Comparison of ENCODE assay signal across 8 mouse cellular contexts in the genomic region with DNA sequence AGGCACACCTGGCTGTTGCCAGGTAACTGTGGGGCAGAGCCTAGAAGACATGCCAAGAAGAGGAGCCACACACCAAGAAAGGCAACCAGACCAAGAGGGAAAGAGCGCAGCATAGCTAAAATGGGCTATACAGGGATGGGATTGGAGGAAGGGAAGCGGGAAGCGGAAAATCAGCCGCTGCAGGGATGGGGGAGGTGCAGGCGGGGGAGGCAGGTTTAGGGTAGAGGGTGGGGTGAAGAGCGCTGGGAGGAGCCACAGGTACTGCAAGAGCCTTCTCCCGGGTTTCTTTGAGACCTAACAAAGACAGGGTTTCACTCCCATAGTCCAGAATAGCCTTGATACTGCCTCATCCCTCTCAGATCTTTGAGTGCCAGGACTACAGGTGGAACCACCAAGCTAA. TPM values are rescaled to one million over a fixed set of nuclear protein-coding genes. Genes with fewer than 3 reads are reported as not detected.
DNase-seq lines count a peak whose midpoint lies in the region; ATAC-seq and TF ChIP-seq lines count a peak whose summit lies in the region.

No protein-coding gene starts in this region.

- no peak for TF ChIP-seq EP300 in heart, postnatal 0 days (IDR thresholded peaks at IDR 0.05; ENCODE audit: low read depth)

- no peaks in the 10 kb centered on the region for H3K9me3 ChIP-seq in heart, postnatal 0 days (replicated peaks; ENCODE audit: control insufficient read depth, low read length)
- no peaks in the 10 kb centered on the region for H3K9me3 ChIP-seq in embryonic facial prominence, embryonic 10.5 days
- H3K9me3 ChIP-seq in limb, embryonic 10.5 days (replicated peaks): no peaks in the 10 kb centered on the region
- no peaks in the 10 kb centered on the region for H3K9me3 ChIP-seq in neural tube, embryonic 13.5 days

- peaks cover 3% of the 10 kb centered on the region; the same call in 1 of the 2 replicates for H3K4me1 ChIP-seq in heart, postnatal 0 days (ENCODE audit: control insufficient read depth, insufficient read depth)
- H3K4me1 ChIP-seq in embryonic facial prominence, embryonic 10.5 days: peaks cover 9% of the 10 kb centered on the region
- peaks cover 15% of the 10 kb centered on the region for H3K4me1 ChIP-seq in limb, embryonic 10.5 days
- H3K4me1 ChIP-seq in neural tube, embryonic 13.5 days (replicated peaks): 0 out of 2 replicates have a peak, but pooled peaks cover 4% of the 10 kb centered on the region

- TF ChIP-seq CTCF in heart, postnatal 0 days (IDR thresholded peaks at IDR 0.05; ENCODE audit: low read depth): no peak

- DNase-seq in heart, postnatal 0 days (ENCODE audit: low spot score): no peak
- no peak for DNase-seq in heart, adult 11 months
- peak; percentile 52 for DNase-seq in embryonic facial prominence, embryonic 10.5 days (ENCODE audit: low spot score)
- DNase-seq in limb, embryonic 10.5 days (ENCODE audit: low spot score): peak; percentile 36
- no peak for DNase-seq in gastrocnemius, postnatal 10 days
- no peak for DNase-seq in layer of hippocampus, postnatal 10 days (ENCODE audit: low spot score in 2 of 2)

- H3K9ac ChIP-seq in heart, postnatal 0 days (replicated peaks; ENCODE audit: low read depth, low read length): no peak overlapping the region
- H3K9ac ChIP-seq in neural tube, embryonic 13.5 days: no peak overlapping the region

- no peak overlapping the region for H3K4me3 ChIP-seq in heart, postnatal 0 days (ENCODE audit: low read depth, low read length)
- peak overlapping the region; percentile 38 for H3K4me3 ChIP-seq in embryonic facial prominence, embryonic 10.5 days
- peak overlapping the region; percentile 25; the same call in 1 of the 2 replicates for H3K4me3 ChIP-seq in limb, embryonic 10.5 days
- no peak overlapping the region for H3K4me3 ChIP-seq in neural tube, embryonic 13.5 days

- 15% methylated on average over 7 of the region's 7 CpGs for WGBS in heart, postnatal 0 days
- WGBS in embryonic facial prominence, embryonic 10.5 days: 4% methylated on average over 7 of the region's 7 CpGs
- WGBS in limb, embryonic 10.5 days: 3% methylated on average over 7 of the region's 7 CpGs
- 7% methylated on average over 7 of the region's 7 CpGs for WGBS in neural tube, embryonic 13.5 days

- ATAC-seq in heart, postnatal 0 days (ENCODE audit: insufficient read depth, low read depth): no peak
- no peak for ATAC-seq in neural tube, embryonic 13.5 days (ENCODE audit: low read depth)
- ATAC-seq in megakaryocyte, adult 5-6 weeks (ENCODE audit: poor library complexity, severe bottlenecking): no peak

- H3K4me2 ChIP-seq in heart, postnatal 0 days (ENCODE audit: low read depth, low read length): peak overlapping the region; percentile 15; the same call in 1 of the 2 replicates
- H3K4me2 ChIP-seq in neural tube, embryonic 13.5 days: peak overlapping the region; percentile 34

- no peaks in the 10 kb centered on the region for H3K27me3 ChIP-seq in heart, postnatal 0 days (ENCODE audit: control insufficient read depth, insufficient read depth, low read length)
- peaks cover 14% of the 10 kb centered on the region for H3K27me3 ChIP-seq in embryonic facial prominence, embryonic 10.5 days (replicated peaks; ENCODE audit: low read depth, poor library complexity, severe bottlenecking)
- peaks cover 20% of the 10 kb centered on the region; the same call in 1 of the 2 replicates for H3K27me3 ChIP-seq in limb, embryonic 10.5 days (ENCODE audit: low read depth, poor library complexity, severe bottlenecking)
- no peaks in the 10 kb centered on the region for H3K27me3 ChIP-seq in neural tube, embryonic 13.5 days

- H3K27ac ChIP-seq in heart, postnatal 0 days (ENCODE audit: low read depth): no peak overlapping the region
- H3K27ac ChIP-seq in embryonic facial prominence, embryonic 10.5 days (replicated peaks): no peak overlapping the region; the same call in 1 of the 2 replicates
- H3K27ac ChIP-seq in limb, embryonic 10.5 days: no peak overlapping the region
- H3K27ac ChIP-seq in neural tube, embryonic 13.5 days (replicated peaks): no peak overlapping the region

- no peaks in the 10 kb centered on the region for H3K36me3 ChIP-seq in heart, postnatal 0 days (replicated peaks; ENCODE audit: control insufficient read depth, insufficient read depth, low read length)
- no peaks in the 10 kb centered on the region for H3K36me3 ChIP-seq in embryonic facial prominence, embryonic 10.5 days (replicated peaks)
- H3K36me3 ChIP-seq in limb, embryonic 10.5 days: no peaks in the 10 kb centered on the region
- H3K36me3 ChIP-seq in neural tube, embryonic 13.5 days: no peaks in the 10 kb centered on the region

RNA-seq across cellular contexts. Expression of a gene that starts 22.4 kb away (rescaled TPM):
- total RNA-seq in heart, postnatal 0 days (2014; rRNA removed; ENCODE audit: low replicate concordance): 227 and 333 TPM in 2 replicates
- polyA plus RNA-seq in heart, postnatal 0 days (2015; fragmentation: Nextera tagmentation; extraction: Ambion mirVana): 204 and 275 TPM in 2 replicates
- polyA plus RNA-seq in embryonic facial prominence, embryonic 10.5 days (2016; fragmentation: Nextera tagmentation; extraction: Ambion mirVana): 477 and 521 TPM in 2 replicates
- polyA plus RNA-seq in limb, embryonic 10.5 days (2016; fragmentation: Nextera tagmentation; extraction: Ambion mirVana): 411 and 501 TPM in 2 replicates
- polyA plus RNA-seq in neural tube, embryonic 13.5 days (2015; fragmentation: Nextera tagmentation; extraction: Ambion mirVana): 427 and 477 TPM in 2 replicates
- total RNA-seq in megakaryocyte, adult 5-6 weeks (2015): 248 and 262 TPM in 2 replicates
- total RNA-seq in megakaryocyte, adult 5-6 weeks (2017): 673 and 674 TPM in 2 replicates
- total RNA-seq in gastrocnemius, postnatal 10 days (2021): 100 to 1,000 TPM; 157 to 190 TPM
- total RNA-seq in layer of hippocampus, postnatal 10 days (2021): 100 to 1,000 TPM; 399 to 525 TPM

RNA-seq across cellular contexts. Expression of a gene that starts 45.6 kb away (rescaled TPM):
- total RNA-seq in heart, postnatal 0 days (2014; rRNA removed; ENCODE audit: low replicate concordance): 1.5 TPM in 1 of 2 replicates, not detected in the other
- 0.37 and 0.40 TPM in 2 replicates for polyA plus RNA-seq in heart, postnatal 0 days (2015; fragmentation: Nextera tagmentation; extraction: Ambion mirVana)
- 0.64 and 0.82 TPM in 2 replicates for polyA plus RNA-seq in embryonic facial prominence, embryonic 10.5 days (2016; fragmentation: Nextera tagmentation; extraction: Ambion mirVana)
- 0.40 and 0.68 TPM in 2 replicates for polyA plus RNA-seq in limb, embryonic 10.5 days (2016; fragmentation: Nextera tagmentation; extraction: Ambion mirVana)
- polyA plus RNA-seq in neural tube, embryonic 13.5 days (2015; fragmentation: Nextera tagmentation; extraction: Ambion mirVana): 0.18 and 0.96 TPM in 2 replicates
- not detected in 2 replicates for total RNA-seq in megakaryocyte, adult 5-6 weeks (2015)
- total RNA-seq in megakaryocyte, adult 5-6 weeks (2017): not detected in 2 replicates
- total RNA-seq in gastrocnemius, postnatal 10 days (2021): under 1 TPM in 1 of 2 experiments, not detected in 1; 0.41 TPM
- not detected for total RNA-seq in layer of hippocampus, postnatal 10 days (2021)

Comparison
In these comparisons a context has a peak if more than half of its experiments do, and no peak if none do; other contexts are left out.
1. DNase-seq: peak in embryonic facial prominence, embryonic 10.5 days (single experiment) and limb, embryonic 10.5 days (single experiment); none in heart, postnatal 0 days (single experiment), heart, adult 11 months (single experiment), gastrocnemius, postnatal 10 days (single experiment) and layer of hippocampus, postnatal 10 days (0 of 2).
2. H3K4me3 ChIP-seq: peak in embryonic facial prominence, embryonic 10.5 days (single experiment) and limb, embryonic 10.5 days (single experiment); none in heart, postnatal 0 days (single experiment) and neural tube, embryonic 13.5 days (single experiment).